Mouse (Mus musculus): ENCODE measurements around the gene Atg13. TPM values are rescaled to one million over a fixed set of nuclear protein-coding genes. Genes with fewer than 3 reads are reported as not detected.
A peak's percentile ranks its signal among the peaks of the same experiment; 100 is the strongest.

Atg13 gene
- polyA plus RNA-seq, 1 experiment, result 26.0 TPM

DNA sequence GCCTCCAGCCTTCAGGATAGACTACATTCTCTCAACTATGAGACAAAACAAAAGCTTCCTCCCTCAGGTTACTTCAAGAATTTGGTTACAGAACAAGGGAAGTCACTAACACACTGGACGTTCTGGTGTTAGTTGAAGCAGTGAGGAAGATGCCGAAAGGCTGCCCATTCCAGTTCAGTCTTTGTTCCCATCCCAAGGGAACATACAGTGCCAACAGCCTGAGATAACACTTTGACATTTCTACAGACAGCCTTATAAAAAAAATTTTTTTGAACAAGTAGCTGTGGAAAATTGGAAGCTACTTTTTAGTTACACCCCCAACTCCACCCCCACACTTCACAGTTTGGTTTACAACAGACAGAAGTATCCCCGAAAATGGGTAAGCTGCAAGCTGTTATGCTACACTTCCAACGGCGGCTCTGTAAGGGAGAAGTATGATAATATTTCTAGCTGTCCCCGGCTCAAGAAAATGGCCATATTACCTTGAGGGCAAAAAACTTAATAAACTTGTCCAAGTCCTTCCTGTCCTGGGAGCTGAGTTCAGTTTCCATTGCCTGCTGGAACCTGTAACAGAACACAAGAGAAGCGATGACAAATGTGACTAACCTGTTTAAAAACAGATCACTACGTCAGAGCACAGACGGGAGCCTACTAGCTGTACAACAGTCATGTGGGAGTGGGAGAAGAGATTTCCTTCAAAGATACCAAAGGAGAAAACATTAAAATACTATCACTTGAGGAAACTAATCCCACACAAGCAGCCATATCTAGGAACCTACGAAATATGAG, 14.7 kb downstream of the Atg13 start:
- peaks cover 23% of the 10 kb centered on the region for H3K36me3 ChIP-seq (ENCODE audit: control insufficient read depth, insufficient read depth, low read length)
- TF ChIP-seq POLR2A (IDR thresholded peaks at IDR 0.05; ENCODE audit: low read depth, low read length) (no peak), CTCF (IDR thresholded peaks at IDR 0.05; ENCODE audit: extremely low read depth, insufficient read length, insufficient replicate concordance, low read depth, low read length) (no peak)
- H3K27me3 ChIP-seq (ENCODE audit: control insufficient read depth, insufficient read depth, low read length), result no peaks in the 10 kb centered on the region
- H3K4me1 ChIP-seq (ENCODE audit: control insufficient read depth, insufficient read depth, insufficient read length, low read length), result peaks cover 2% of the 10 kb centered on the region; the same call in 1 of the 2 replicates
- H3K27ac ChIP-seq (ENCODE audit: insufficient read depth, low read depth, low read length), result no peak overlapping the region
- no peak overlapping the region for H3K4me3 ChIP-seq (ENCODE audit: low read depth, low read length)
- 92% methylated on average over 10 of the region's 10 CpGs for WGBS

GRCm38 (mm10) chr2:91689452-91689851, 20.9 kb downstream of the Atg13 start:
- Histone ChIP-seq H3K27me3 (ENCODE audit: control insufficient read depth, insufficient read depth, low read length) (no peaks in the 10 kb centered on the region), H3K27ac (ENCODE audit: insufficient read depth, low read depth, low read length) (no peak overlapping the region), H3K4me1 (ENCODE audit: control insufficient read depth, insufficient read depth, insufficient read length, low read length) (no peaks in the 10 kb centered on the region), H3K36me3 (ENCODE audit: control insufficient read depth, insufficient read depth, low read length) (peaks cover 54% of the 10 kb centered on the region), H3K4me3 (ENCODE audit: low read depth, low read length) (no peak overlapping the region)
- TF ChIP-seq CTCF (IDR thresholded peaks at IDR 0.05; ENCODE audit: extremely low read depth, insufficient read length, insufficient replicate concordance, low read depth, low read length), result no peak
- TF ChIP-seq POLR2A (IDR thresholded peaks at IDR 0.05; ENCODE audit: low read depth, low read length), result no peak
- WGBS, result 87% methylated on average over 7 of the region's 7 CpGs

DNA sequence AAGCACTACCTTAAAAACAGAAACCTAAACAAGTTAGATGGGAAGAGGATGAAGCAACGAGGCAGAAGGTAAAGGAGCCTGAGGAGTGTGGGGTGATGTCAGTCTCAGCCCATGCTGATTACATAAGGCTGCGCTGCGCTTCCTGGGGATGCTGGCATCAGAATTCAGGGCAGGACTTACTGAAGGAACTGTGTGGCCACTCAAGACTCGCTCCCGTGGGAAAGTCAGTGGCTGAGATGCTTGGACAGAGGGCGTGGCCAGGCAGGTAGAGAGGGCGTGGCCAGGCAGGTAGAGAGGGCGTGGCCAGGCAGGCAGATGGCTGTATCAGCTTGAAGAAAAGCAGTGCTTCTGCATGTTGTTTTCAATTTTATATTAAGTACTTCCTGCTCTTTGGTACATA, 26.5 kb downstream of the Atg13 start:
- TF ChIP-seq CTCF (IDR thresholded peaks at IDR 0.05; ENCODE audit: extremely low read depth, insufficient read length, insufficient replicate concordance, low read depth, low read length), result no peak
- no peak for TF ChIP-seq POLR2A (IDR thresholded peaks at IDR 0.05; ENCODE audit: low read depth, low read length)
- peaks cover 59% of the 10 kb centered on the region for H3K36me3 ChIP-seq (ENCODE audit: control insufficient read depth, insufficient read depth, low read length)
- no peaks in the 10 kb centered on the region for H3K27me3 ChIP-seq (ENCODE audit: control insufficient read depth, insufficient read depth, low read length)
- H3K27ac ChIP-seq (ENCODE audit: insufficient read depth, low read depth, low read length), result no peak overlapping the region
- H3K4me1 ChIP-seq (ENCODE audit: control insufficient read depth, insufficient read depth, insufficient read length, low read length), result no peaks in the 10 kb centered on the region
- WGBS, result 57% methylated on average over 8 of the region's 8 CpGs
- no peak overlapping the region for H3K4me3 ChIP-seq (ENCODE audit: low read depth, low read length)

DNA sequence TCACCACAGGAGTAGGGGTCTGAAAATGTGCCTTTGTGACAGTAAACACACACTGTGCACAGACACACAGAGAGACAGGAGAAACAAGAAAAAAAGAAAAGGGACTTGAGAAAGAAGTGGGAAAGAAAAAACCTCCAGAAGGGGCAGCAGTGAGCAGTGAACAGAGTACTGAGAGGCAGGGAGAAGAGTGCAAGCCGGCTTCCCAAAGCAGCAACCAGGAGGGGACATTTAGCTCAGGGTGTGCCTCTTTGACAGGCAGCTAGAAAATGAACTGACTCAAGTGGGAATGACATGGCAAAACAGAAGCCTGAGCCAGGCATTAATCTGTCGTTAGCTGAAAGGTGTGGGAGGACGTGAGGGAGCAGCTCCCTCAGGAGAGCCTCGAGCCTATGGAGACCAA, 27.5 kb downstream of the Atg13 start:
- WGBS, result 76% methylated on average over 4 of the region's 4 CpGs
- H3K4me3 ChIP-seq (ENCODE audit: low read depth, low read length), result no peak overlapping the region
- H3K27ac ChIP-seq (ENCODE audit: insufficient read depth, low read depth, low read length), result no peak overlapping the region
- H3K36me3 ChIP-seq (ENCODE audit: control insufficient read depth, insufficient read depth, low read length), result peaks cover 61% of the 10 kb centered on the region
- TF ChIP-seq CTCF (IDR thresholded peaks at IDR 0.05; ENCODE audit: extremely low read depth, insufficient read length, insufficient replicate concordance, low read depth, low read length) (peak; percentile 52; the same call in 1 of the 2 replicates), POLR2A (IDR thresholded peaks at IDR 0.05; ENCODE audit: low read depth, low read length) (no peak)
- no peaks in the 10 kb centered on the region for H3K4me1 ChIP-seq (ENCODE audit: control insufficient read depth, insufficient read depth, insufficient read length, low read length)
- H3K27me3 ChIP-seq (ENCODE audit: control insufficient read depth, insufficient read depth, low read length), result no peaks in the 10 kb centered on the region

DNA sequence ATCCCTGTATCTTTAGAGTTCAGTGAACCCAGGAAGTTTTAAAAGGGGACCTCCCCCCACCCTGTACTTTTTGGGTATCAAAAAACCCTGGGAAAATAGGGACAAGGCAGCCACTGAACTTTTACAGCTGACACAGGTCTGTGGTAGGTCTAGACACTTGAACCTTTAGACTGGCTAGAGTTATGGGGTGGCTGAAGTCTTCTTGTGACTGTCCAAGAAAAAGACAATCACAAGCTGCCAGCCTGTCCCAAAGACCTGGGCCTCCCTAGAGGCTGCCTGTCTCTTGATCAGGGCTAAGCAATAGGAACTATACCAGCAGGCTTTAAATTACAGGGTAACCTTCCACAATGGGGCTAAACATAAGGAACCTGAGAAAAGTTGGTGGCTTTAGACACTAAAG, 33.4 kb downstream of the Atg13 start:
- TF ChIP-seq CTCF (IDR thresholded peaks at IDR 0.05; ENCODE audit: extremely low read depth, insufficient read length, insufficient replicate concordance, low read depth, low read length) (no peak), POLR2A (IDR thresholded peaks at IDR 0.05; ENCODE audit: low read depth, low read length) (no peak)
- no peaks in the 10 kb centered on the region; the same call in 1 of the 2 replicates for H3K4me1 ChIP-seq (ENCODE audit: control insufficient read depth, insufficient read depth, insufficient read length, low read length)
- peaks cover 76% of the 10 kb centered on the region for H3K36me3 ChIP-seq (ENCODE audit: control insufficient read depth, insufficient read depth, low read length)
- no peaks in the 10 kb centered on the region for H3K27me3 ChIP-seq (ENCODE audit: control insufficient read depth, insufficient read depth, low read length)
- H3K27ac ChIP-seq (ENCODE audit: insufficient read depth, low read depth, low read length), result no peak overlapping the region
- H3K4me3 ChIP-seq (ENCODE audit: low read depth, low read length), result no peak overlapping the region

GRCm38 (mm10) chr2:91676420-91676819, 34.0 kb downstream of the Atg13 start:
- 73% methylated on average over 2 of the region's 2 CpGs for WGBS
- TF ChIP-seq CTCF (IDR thresholded peaks at IDR 0.05; ENCODE audit: extremely low read depth, insufficient read length, insufficient replicate concordance, low read depth, low read length) (no peak), POLR2A (IDR thresholded peaks at IDR 0.05; ENCODE audit: low read depth, low read length) (no peak)
- H3K27me3 ChIP-seq (ENCODE audit: control insufficient read depth, insufficient read depth, low read length), result no peaks in the 10 kb centered on the region
- H3K4me1 ChIP-seq (ENCODE audit: control insufficient read depth, insufficient read depth, insufficient read length, low read length), result no peaks in the 10 kb centered on the region; the same call in 1 of the 2 replicates
- H3K36me3 ChIP-seq (ENCODE audit: control insufficient read depth, insufficient read depth, low read length), result peaks cover 76% of the 10 kb centered on the region
- H3K4me3 ChIP-seq (ENCODE audit: low read depth, low read length), result no peak overlapping the region
- no peak overlapping the region for H3K27ac ChIP-seq (ENCODE audit: insufficient read depth, low read depth, low read length)

- WGBS, result 91% methylated on average over 5 of the region's 5 CpGs
- Histone ChIP-seq H3K27ac (ENCODE audit: insufficient read depth, low read depth, low read length) (no peak overlapping the region), H3K36me3 (ENCODE audit: control insufficient read depth, insufficient read depth, low read length) (peaks cover 81% of the 10 kb centered on the region), H3K27me3 (ENCODE audit: control insufficient read depth, insufficient read depth, low read length) (no peaks in the 10 kb centered on the region), H3K4me3 (ENCODE audit: low read depth, low read length) (no peak overlapping the region), H3K4me1 (ENCODE audit: control insufficient read depth, insufficient read depth, insufficient read length, low read length) (peaks cover under 1% of the 10 kb centered on the region; the same call in 1 of the 2 replicates)
- TF ChIP-seq CTCF (IDR thresholded peaks at IDR 0.05; ENCODE audit: extremely low read depth, insufficient read length, insufficient replicate concordance, low read depth, low read length) (no peak), POLR2A (IDR thresholded peaks at IDR 0.05; ENCODE audit: low read depth, low read length) (no peak)
Observed at GRCm38 (mm10) chr2:91674895-91675294, 35.5 kb downstream of the Atg13 start.
